Mouse (Mus musculus) spleen, adult 18-20 months (tissue): ENCODE measurements around the gene Phf2.
"Not testable (repeated sequence)": the region's sequence is repeated elsewhere in the genome, so short reads cannot be mapped to it uniquely, and the experiment has no call there.

Experiments
- DNase-seq, 2 experiments: peaks; one replicate each; pipeline ENCODE4 v3.0.0; 2022; ENCODE audit warnings: mixed read lengths in 2 of 2

The Phf2 gene

GRCm38 (mm10) chr13:48857246-48857932 is 13.5 kb downstream of the Phf2 start:
- DNase-seq: peak; percentile 20 to 39

DNA sequence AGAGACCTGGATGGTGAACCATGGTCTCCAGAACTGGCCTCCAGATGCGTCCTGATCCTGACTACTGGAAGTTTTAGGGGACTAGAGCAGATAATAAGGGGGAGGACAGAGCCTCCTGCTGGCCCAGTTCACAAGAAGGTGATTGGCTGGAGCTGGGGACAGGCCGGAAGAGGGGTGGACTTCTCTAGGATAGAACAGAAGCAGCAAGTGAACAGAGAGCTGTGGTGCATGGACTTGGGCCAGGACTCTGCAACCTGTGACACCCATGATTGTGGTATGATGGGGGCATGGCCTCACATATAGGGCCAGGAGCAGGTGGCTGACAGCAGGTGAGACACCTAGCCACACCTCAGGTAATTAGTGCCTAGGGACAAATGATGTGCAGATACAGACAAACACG is 17.0 kb downstream of the Phf2 start:
- DNase-seq: no peak

- DNase-seq: no peak
Measured at GRCm38 (mm10) chr13:48853475-48853874, 17.4 kb downstream of the Phf2 start.

- DNase-seq: no peak
Measured at GRCm38 (mm10) chr13:48852859-48853258, 18.1 kb downstream of the Phf2 start.

DNA sequence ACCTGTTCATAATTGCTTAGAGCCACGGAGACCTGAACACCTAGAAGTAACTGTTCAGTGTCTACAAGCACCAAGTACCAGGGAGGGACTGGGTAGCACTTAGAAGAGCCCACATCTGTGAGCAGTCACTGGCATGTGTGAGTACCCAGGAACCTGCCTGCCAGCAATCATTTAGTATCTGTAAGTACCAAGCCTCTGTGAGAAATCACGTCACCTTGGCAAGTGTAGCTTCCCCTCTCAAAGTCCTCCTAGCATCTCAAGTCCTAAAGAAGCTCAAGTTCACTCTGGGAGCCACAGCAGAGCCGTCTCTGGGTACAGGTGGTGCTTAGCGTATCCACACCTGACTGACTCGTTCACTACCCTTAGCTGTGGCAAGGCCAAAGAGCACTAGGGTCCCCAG is 19.2 kb downstream of the Phf2 start:
- no peak for DNase-seq

DNA sequence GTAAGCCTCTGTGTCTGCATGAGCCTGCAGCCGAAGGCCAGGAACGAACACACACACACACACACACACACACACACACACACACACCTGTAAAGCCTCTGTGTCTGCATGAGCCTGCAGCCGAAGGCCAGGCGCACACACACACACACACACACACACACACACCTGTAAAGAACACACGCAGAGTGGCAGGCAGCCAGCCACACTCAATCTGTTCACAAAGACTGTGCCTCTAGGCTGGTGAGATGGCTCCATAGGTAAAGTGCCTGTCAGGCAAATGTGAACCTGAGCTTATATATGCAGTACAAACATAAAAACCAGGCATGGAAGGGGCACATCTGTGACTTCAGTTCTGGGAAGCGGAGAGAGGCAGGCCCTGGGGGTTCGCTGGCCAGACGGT is 20.1 kb downstream of the Phf2 start:
- DNase-seq: no peak

GRCm38 (mm10) chr13:48850326-48850725 is 20.6 kb downstream of the Phf2 start:
- no peak for DNase-seq

GRCm38 (mm10) chr13:48849155-48849554 is 21.8 kb downstream of the Phf2 start:
- DNase-seq: no peak

DNA sequence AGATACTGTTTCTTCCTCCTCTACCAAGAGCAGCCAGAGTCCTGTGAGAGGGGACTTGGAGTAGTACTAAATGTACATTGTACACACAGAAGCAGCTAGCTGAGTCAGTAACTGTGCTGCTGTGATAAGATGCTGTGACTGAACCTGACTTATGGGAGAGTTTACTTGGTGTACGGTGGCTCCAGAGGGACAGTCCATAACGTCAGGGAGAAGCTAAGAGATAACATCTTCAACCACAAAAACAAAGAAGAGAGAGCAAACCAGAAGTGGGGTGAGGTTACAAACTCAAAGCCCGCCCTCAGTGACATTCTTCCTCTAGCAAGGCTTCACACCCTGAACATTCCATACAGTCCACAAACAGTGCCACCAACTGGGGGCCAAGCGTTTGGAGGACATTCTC is 25.6 kb downstream of the Phf2 start:
- no peak for DNase-seq

DNA sequence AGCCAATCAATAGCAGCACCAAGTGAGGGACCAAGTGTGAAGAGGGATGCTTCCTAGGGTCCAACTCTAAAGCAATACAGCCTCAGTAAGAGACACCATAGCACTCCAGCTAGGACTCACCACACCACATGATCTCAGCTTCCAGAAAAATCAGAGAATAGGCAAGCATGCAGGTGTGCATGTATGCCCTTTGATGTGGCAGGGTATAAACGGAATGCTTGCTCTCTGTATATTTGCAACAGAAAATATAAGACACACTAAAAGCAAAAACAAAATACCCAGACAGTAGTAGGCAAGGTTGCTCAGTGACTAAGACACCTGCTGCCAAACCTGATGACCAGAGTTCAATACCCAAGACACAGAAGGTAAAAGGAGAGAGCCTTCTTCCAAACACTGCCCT is 27.4 kb downstream of the Phf2 start:
- no peak for DNase-seq

DNA sequence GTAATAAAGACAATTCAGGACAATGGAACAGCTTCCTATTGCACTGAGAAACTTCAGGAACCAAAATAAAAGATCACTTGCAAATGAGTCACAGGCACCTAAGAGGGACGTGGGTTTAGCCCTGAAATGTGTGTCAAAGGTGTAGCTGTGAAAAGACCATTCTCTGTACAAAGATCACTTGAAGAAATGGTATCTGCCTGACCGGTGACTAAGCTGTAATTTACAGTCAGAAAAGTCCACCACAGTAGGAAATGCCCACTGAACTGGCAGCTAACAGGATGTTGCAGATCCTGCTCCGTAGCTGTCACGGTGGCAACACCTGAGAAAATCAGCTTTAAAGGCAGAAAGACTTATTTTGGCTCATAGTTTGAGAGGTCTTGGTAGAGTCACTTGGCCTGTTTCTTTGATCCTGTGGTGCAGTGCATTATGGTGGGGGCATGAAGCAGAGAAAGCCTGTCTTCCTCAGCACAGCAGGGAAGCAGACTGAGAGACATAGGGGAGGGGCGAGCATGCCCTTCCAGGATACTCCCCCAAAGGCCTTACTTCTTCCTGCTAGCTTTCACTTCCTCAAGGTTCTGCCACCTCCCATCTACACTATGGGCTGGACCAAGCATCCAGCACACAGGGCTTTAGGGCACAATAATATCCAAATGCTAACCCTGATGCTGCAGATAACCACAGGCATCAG is 28.9 kb downstream of the Phf2 start:
- no peak for DNase-seq

DNA sequence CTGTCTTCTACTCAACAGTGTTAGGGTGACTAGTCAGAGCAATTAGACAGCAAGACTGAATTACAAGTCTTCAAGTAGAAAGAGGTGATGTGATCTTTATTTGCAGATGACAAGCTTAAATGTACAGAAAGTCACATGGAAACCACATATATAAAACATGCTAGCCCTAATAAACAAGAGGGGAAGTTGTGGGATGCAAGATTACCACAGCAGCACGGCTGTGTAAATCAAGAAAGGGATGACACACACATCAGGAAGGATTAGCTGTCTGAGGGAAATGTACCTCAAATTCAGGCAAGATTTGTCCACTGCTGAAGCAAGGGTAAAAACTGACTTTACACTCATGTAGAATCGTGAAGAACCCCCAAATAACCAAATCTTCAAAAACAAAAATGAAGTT is 32.6 kb downstream of the Phf2 start:
- DNase-seq: no peak

DNA sequence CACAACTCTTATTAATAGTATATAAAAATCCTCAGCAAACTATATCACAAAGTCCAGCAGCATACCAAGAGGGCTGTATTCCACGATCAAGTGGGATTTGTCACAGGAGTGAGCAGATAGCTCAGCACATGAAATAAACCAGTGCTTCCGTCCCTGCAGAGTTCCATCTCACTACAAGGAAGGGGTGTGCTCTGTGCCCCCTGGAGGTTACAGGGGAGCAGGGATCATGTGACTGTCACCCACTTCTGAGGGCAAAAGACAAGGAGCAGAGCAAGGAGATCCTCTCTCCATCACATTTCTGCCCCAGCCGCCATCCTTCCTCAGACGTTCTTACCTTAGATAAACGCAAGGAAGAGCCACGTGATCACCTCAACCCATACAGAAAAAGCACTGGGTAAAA is 33.4 kb downstream of the Phf2 start:
- DNase-seq: no peak

- DNase-seq: no peak
Measured at GRCm38 (mm10) chr13:48830528-48831250, 40.2 kb downstream of the Phf2 start.

DNA sequence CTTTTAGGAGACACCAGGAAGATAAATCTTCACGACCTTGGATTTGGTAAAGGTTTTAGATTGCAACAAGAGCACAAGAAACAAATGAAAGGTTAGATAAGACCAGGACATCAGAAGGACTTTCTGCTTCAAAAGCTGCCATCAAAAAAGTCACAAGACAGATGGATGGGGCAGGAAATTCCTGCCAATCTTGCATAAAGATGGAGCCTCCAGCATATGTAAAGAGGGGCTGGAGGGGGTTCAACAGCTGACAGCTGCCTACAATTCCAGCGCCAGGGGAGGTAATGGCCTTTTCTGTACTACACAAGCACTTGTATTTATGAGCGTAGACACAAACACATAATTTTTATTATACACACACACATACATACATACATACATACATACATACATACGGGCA is 41.1 kb downstream of the Phf2 start:
- no peak for DNase-seq

DNA sequence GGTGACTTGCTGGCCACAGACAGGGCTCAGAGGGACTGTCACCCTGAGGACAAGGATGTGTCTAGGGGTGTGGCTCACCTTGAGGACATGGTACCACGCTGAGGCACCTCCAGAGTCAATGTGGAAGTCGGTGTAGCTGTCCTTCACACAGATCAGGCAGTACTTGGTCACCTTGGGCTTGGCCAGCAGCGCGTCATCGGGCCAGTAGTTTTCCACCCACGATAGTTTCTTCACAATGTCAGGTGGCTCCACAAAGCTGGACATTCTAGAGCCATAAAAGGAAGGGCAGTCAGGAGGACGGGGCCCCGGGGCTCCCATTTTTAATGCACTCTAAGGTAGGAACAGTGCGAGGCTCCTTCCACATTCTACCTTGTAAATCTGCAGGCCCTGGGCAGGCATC is 48.0 kb downstream of the Phf2 start:
- no peak for DNase-seq

DNA sequence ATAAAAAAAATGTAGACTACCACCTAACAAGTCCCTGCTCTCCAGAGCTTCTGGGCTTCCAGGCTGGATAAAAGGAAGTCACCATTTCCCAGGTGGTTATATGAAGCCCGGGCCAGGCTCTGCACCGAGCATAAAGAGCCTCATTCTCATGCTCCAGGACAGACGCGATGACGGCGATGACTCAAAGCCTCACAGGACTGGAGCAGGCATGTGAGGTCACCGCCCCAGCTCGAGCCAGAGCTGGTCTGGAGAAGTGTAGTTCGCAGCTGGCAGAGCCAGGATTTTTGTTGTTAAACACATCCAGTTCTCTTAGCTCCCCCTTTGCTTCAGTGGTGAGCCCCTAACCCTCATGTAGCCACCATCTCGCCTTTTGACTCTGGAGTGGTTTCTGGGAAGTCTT is 48.6 kb downstream of the Phf2 start:
- DNase-seq: no peak

DNA sequence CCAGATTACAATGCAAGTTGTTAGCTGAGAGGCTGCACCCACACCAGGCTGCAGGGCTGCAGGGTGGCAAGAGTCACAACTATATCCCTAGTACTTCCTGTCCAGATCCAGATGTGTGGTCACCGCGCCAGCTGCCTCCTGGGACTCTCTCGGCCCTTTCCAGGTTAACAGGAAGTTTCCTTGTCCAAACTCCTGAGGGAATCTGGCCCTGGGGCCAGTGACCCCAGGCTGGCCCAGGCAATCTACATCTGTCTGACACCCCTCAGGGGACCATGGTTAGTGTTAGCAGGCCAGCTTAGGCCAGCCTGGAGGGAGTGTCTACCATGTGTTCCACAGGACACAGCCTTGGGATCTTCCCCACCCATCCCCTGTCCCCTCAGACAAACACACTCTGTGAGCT is 51.8 kb downstream of the Phf2 start:
- DNase-seq: no peak

GRCm38 (mm10) chr13:48814406-48814805 is 56.5 kb downstream of the Phf2 start:
- no peak for DNase-seq

DNA sequence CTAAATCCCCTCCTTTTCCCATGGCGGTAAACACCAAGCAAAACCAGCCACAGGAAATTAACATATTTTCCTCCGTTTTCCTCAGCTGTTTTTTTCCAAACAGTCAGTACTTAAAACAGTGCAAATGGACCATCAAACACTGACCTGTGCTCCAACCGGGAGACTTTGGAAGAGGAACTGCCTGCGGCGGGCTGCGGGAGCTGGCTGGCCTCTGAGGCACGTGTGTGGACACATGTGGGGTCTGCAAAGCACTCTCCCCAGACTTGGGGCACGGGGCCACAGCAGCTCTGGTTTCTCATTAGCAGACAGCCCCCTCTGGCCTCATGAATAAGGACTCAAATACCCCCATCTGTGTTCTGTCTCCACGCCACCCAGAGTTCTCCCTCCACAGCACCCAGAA is 59.9 kb downstream of the Phf2 start:
- DNase-seq: no peak

- no peak for DNase-seq
Measured at GRCm38 (mm10) chr13:48810274-48810823, 60.6 kb downstream of the Phf2 start.

DNA sequence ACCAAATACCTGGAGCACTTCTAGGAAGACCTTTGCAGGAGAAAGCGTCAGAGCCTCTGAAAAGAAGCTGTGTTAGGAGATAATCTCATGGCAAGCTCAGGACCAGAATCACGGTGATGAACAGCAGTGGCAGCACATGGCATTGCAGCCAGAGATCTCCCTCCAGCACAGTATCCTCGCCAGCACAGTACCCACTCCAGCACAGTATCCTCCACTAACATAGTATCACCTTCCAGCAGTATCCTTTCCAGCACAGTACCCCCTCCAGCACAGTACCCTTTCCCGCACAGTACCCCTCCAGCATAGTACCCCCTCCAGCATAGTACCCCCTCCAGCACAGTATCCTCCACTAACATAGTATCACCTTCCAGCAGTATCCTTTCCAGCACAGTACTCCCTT is 61.3 kb downstream of the Phf2 start:
- DNase-seq: not testable (repeated sequence)

DNA sequence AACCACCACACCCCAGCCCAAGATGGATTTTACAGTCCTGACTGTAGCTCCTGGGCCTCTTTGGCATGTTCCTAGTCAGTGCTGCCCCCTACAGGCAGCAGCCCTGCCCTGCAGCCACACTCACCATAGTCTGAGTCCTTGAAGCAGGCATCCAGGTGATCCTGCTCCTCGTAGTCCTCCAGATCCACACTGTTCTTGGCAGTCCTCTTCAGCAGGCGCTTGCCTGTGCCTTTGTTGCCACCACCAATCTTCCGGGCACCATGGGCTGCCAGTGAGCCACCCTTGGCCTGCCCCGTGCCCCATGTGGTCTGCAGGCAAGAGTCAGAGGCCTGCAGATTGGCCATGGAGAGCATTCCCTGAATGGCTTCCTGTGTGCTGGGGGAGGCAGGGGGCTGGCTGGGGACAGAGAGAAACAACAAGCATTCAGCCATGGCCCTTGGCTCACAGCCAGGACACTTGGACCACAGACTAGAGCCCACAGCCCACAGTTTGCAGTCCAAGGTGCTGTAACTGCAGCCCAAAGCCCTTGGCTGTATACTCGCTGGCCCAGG is 63.4 kb downstream of the Phf2 start:
- DNase-seq: peak in 1 of 2 experiments; percentile 51

GRCm38 (mm10) chr13:48802181-48802580 is 68.7 kb downstream of the Phf2 start:
- DNase-seq: no peak
